Mouse (Mus musculus): ENCODE measurements around the gene Farsb. TPM values are rescaled to one million over a fixed set of nuclear protein-coding genes. Genes with fewer than 3 reads are reported as not detected.

Farsb gene
- polyA plus RNA-seq, 1 experiment = 8.1 TPM

DNA sequence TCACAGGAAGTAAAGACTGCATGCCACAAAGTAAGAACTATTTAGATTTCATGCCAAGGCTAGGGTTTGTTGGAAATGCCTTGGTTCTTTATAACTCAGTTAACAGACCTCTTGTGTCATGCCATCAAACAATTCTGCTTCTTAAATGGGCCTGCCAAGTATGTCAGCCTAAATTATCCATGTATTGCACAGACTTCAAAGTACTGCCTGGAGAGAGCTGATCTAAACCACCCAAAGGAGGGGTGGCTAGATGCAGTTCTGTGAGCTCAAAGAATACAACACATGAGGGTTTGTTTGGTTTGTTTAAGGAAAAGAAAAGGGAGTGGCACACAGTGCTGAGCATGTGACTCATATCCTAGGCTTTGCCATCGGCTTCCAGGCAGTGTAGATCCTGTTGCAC is 40.6 kb downstream of the Farsb start:
- no peaks in the 10 kb centered on the region for H3K4me1 ChIP-seq (ENCODE audit: control insufficient read depth, insufficient read depth, insufficient read length, low read length)
- H3K27ac ChIP-seq (ENCODE audit: insufficient read depth, low read depth, low read length) = no peak overlapping the region
- TF ChIP-seq CTCF (IDR thresholded peaks at IDR 0.05; ENCODE audit: extremely low read depth, insufficient read length, insufficient replicate concordance, low read depth, low read length) (no peak), POLR2A (IDR thresholded peaks at IDR 0.05; ENCODE audit: low read depth, low read length) (no peak)
- 37% methylated on average over 1 of the region's 1 CpGs for WGBS
- H3K27me3 ChIP-seq (ENCODE audit: control insufficient read depth, insufficient read depth, low read length) = no peaks in the 10 kb centered on the region
- no peak overlapping the region for H3K4me3 ChIP-seq (ENCODE audit: low read depth, low read length)
- H3K36me3 ChIP-seq (ENCODE audit: control insufficient read depth, insufficient read depth, low read length) = peaks cover 52% of the 10 kb centered on the region

DNA sequence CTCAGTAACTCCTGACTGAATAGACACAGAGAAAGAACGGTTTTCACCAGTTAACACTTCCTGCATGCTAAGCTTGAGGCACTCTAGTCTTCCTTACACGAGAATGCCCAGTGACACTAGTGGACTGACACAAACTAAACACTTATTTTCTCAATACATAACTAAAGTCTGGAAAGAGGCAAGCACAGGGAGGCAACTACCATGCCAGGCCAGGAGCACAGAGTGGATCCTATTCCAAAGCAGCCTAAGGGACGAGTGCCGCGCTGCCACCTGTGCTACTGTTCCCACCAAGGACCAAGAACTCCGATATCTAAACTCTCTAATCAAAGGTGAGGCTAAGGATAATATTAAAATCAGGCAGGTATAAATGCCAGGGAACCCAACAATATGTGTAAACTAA is 42.0 kb downstream of the Farsb start:
- Histone ChIP-seq H3K4me1 (ENCODE audit: control insufficient read depth, insufficient read depth, insufficient read length, low read length) (no peaks in the 10 kb centered on the region), H3K4me3 (ENCODE audit: low read depth, low read length) (no peak overlapping the region), H3K27me3 (ENCODE audit: control insufficient read depth, insufficient read depth, low read length) (no peaks in the 10 kb centered on the region), H3K36me3 (ENCODE audit: control insufficient read depth, insufficient read depth, low read length) (peaks cover 50% of the 10 kb centered on the region), H3K27ac (ENCODE audit: insufficient read depth, low read depth, low read length) (no peak overlapping the region)
- TF ChIP-seq POLR2A (IDR thresholded peaks at IDR 0.05; ENCODE audit: low read depth, low read length) (no peak), CTCF (IDR thresholded peaks at IDR 0.05; ENCODE audit: extremely low read depth, insufficient read length, insufficient replicate concordance, low read depth, low read length) (no peak)
- WGBS = 88% methylated on average over 6 of the region's 6 CpGs

DNA sequence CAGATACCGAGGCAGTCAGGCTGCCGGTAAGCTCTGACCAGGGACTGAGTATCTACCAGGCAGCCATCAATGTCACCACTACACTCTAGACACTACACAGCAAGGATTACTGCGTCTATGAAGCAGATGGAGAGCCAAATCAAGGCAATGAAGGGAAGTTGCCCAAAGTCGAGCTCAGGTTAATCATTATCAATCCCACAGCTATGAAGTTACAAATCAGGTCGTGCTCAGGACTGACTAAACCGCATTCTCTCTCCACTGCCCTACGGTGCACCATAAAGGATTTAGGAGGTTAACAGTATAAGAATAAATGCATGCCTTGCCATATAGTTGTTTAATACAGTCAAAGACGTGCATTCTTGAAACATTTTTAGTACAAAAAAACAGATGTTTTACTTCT is 42.5 kb downstream of the Farsb start:
- Histone ChIP-seq H3K27me3 (ENCODE audit: control insufficient read depth, insufficient read depth, low read length) (no peaks in the 10 kb centered on the region), H3K4me1 (ENCODE audit: control insufficient read depth, insufficient read depth, insufficient read length, low read length) (no peaks in the 10 kb centered on the region), H3K36me3 (ENCODE audit: control insufficient read depth, insufficient read depth, low read length) (peaks cover 48% of the 10 kb centered on the region), H3K27ac (ENCODE audit: insufficient read depth, low read depth, low read length) (no peak overlapping the region), H3K4me3 (ENCODE audit: low read depth, low read length) (no peak overlapping the region)
- TF ChIP-seq POLR2A (IDR thresholded peaks at IDR 0.05; ENCODE audit: low read depth, low read length) (no peak), CTCF (IDR thresholded peaks at IDR 0.05; ENCODE audit: extremely low read depth, insufficient read length, insufficient replicate concordance, low read depth, low read length) (no peak)
- 62% methylated on average over 8 of the region's 8 CpGs for WGBS

DNA sequence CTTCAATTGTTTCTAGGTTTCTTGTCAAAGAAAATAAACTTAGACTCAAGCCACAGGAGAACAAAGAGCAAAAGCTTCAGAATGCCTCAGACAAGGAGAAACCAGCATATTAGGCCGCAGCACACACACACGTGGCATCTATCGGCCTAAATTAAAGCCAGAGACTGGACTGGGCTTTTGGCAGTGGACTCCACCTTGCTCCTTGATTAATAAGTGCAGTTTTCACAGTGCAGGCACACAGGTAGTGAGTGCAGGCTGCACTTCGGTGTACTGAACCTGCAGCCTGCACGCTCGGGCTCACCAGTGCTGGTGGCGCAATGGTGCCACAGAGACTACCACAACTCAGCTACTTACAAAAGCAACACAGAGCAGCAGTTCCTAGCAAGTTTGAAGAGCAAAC is 45.6 kb downstream of the Farsb start:
- TF ChIP-seq POLR2A (IDR thresholded peaks at IDR 0.05; ENCODE audit: low read depth, low read length) (no peak), CTCF (IDR thresholded peaks at IDR 0.05; ENCODE audit: extremely low read depth, insufficient read length, insufficient replicate concordance, low read depth, low read length) (no peak)
- 95% methylated on average over 7 of the region's 7 CpGs for WGBS
- no peak overlapping the region for H3K27ac ChIP-seq (ENCODE audit: insufficient read depth, low read depth, low read length)
- no peak overlapping the region for H3K4me3 ChIP-seq (ENCODE audit: low read depth, low read length)
- no peaks in the 10 kb centered on the region for H3K27me3 ChIP-seq (ENCODE audit: control insufficient read depth, insufficient read depth, low read length)
- H3K36me3 ChIP-seq (ENCODE audit: control insufficient read depth, insufficient read depth, low read length) = peaks cover 39% of the 10 kb centered on the region
- H3K4me1 ChIP-seq (ENCODE audit: control insufficient read depth, insufficient read depth, insufficient read length, low read length) = no peaks in the 10 kb centered on the region

DNA sequence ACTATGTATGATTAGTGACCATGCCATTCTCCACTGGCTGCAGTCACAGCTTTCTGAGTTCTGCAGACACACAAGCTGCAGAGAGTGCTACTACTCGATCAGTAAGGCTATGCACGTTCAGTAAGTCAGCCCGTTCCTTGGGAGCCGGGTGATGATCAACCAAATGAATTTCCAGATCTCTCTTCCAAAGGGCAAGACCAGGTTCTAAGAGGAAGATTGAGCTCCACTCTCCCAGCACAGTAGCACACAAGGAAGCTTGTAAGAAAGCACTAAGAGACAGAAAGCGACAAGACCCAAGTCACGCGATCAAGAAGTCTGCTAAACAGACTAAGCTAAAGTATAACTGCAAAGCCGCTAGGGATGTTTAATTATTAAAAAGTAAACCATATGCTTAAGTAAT is 48.0 kb downstream of the Farsb start:
- H3K27me3 ChIP-seq (ENCODE audit: control insufficient read depth, insufficient read depth, low read length) = no peaks in the 10 kb centered on the region
- H3K4me1 ChIP-seq (ENCODE audit: control insufficient read depth, insufficient read depth, insufficient read length, low read length) = no peaks in the 10 kb centered on the region
- H3K4me3 ChIP-seq (ENCODE audit: low read depth, low read length) = no peak overlapping the region
- peaks cover 38% of the 10 kb centered on the region for H3K36me3 ChIP-seq (ENCODE audit: control insufficient read depth, insufficient read depth, low read length)
- no peak overlapping the region for H3K27ac ChIP-seq (ENCODE audit: insufficient read depth, low read depth, low read length)
- TF ChIP-seq CTCF (IDR thresholded peaks at IDR 0.05; ENCODE audit: extremely low read depth, insufficient read length, insufficient replicate concordance, low read depth, low read length) (no peak), POLR2A (IDR thresholded peaks at IDR 0.05; ENCODE audit: low read depth, low read length) (no peak)
- 87% methylated on average over 8 of the region's 8 CpGs for WGBS

DNA sequence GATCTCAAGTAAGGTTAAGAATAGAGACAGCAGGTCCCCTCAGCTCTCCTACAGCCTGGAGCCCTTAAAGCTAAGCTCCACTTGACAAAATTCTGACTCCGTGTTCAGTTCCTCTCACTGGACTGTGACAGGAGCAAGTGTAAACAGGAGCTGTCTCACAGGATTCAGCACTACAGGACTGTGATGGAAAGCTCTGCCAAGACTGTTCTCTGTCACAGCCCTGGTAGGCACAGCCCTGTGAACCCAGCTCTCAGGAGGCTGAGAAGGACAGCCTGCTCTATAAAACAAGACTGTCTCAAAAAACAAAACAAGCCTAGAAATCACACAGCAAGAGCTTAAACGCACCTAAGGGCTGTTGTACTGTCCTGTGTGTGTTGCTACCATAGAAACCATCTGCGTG is 51.5 kb downstream of the Farsb start:
- Histone ChIP-seq H3K4me1 (ENCODE audit: control insufficient read depth, insufficient read depth, insufficient read length, low read length) (no peaks in the 10 kb centered on the region), H3K4me3 (ENCODE audit: low read depth, low read length) (no peak overlapping the region), H3K27ac (ENCODE audit: insufficient read depth, low read depth, low read length) (no peak overlapping the region), H3K36me3 (ENCODE audit: control insufficient read depth, insufficient read depth, low read length) (peaks cover 27% of the 10 kb centered on the region), H3K27me3 (ENCODE audit: control insufficient read depth, insufficient read depth, low read length) (no peaks in the 10 kb centered on the region)
- no peak for TF ChIP-seq POLR2A (IDR thresholded peaks at IDR 0.05; ENCODE audit: low read depth, low read length)
- no peak for TF ChIP-seq CTCF (IDR thresholded peaks at IDR 0.05; ENCODE audit: extremely low read depth, insufficient read length, insufficient replicate concordance, low read depth, low read length)
- WGBS = 73% methylated on average over 3 of the region's 3 CpGs

DNA sequence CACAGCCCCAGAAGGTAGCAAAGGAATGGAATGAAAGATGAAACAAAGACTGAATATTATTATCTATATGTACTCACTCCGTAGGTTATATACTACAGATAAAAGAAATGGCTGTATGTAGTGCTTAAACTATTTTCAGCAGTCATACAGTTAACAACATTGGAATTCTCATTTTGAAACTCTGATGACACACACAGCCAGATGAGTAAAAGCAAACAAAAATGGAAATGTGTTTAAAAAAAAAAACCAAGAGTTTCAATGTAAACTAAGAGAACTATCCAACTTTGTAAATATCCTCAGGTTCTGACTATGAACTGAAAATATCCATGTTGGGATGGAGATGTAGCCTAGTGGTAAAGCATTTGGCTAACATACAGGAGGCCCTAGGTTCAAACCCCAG is 52.3 kb downstream of the Farsb start:
- Histone ChIP-seq H3K4me3 (ENCODE audit: low read depth, low read length) (no peak overlapping the region), H3K36me3 (ENCODE audit: control insufficient read depth, insufficient read depth, low read length) (peaks cover 24% of the 10 kb centered on the region), H3K4me1 (ENCODE audit: control insufficient read depth, insufficient read depth, insufficient read length, low read length) (no peaks in the 10 kb centered on the region), H3K27ac (ENCODE audit: insufficient read depth, low read depth, low read length) (no peak overlapping the region), H3K27me3 (ENCODE audit: control insufficient read depth, insufficient read depth, low read length) (no peaks in the 10 kb centered on the region)
- TF ChIP-seq POLR2A (IDR thresholded peaks at IDR 0.05; ENCODE audit: low read depth, low read length) (no peak), CTCF (IDR thresholded peaks at IDR 0.05; ENCODE audit: extremely low read depth, insufficient read length, insufficient replicate concordance, low read depth, low read length) (no peak)
- 88% methylated on average over 1 of the region's 1 CpGs for WGBS

DNA sequence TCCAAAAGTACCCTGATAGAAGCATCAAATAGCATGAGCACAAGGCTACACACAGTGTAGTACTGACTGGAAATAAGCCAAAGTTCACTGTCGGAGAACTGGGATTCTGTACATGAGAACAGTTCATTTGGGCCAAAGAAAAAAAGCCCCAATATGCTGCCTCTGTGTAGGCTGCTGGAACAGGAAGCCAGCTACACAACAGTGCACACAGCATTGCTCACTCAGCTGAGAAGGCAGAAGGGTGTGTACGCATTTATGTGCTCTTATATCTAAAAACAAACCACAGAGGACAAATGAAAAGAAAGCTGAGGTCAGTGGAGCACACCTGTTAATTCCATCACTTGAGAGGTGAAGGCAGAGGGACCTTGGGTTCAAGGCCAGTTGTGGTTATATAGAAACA is 52.7 kb downstream of the Farsb start:
- H3K4me3 ChIP-seq (ENCODE audit: low read depth, low read length) = no peak overlapping the region
- H3K27me3 ChIP-seq (ENCODE audit: control insufficient read depth, insufficient read depth, low read length) = no peaks in the 10 kb centered on the region
- no peak for TF ChIP-seq POLR2A (IDR thresholded peaks at IDR 0.05; ENCODE audit: low read depth, low read length)
- no peak for TF ChIP-seq CTCF (IDR thresholded peaks at IDR 0.05; ENCODE audit: extremely low read depth, insufficient read length, insufficient replicate concordance, low read depth, low read length)
- H3K27ac ChIP-seq (ENCODE audit: insufficient read depth, low read depth, low read length) = no peak overlapping the region
- WGBS = 61% methylated on average over 2 of the region's 2 CpGs
- peaks cover 24% of the 10 kb centered on the region for H3K36me3 ChIP-seq (ENCODE audit: control insufficient read depth, insufficient read depth, low read length)
- no peaks in the 10 kb centered on the region for H3K4me1 ChIP-seq (ENCODE audit: control insufficient read depth, insufficient read depth, insufficient read length, low read length)
